Mouse (Mus musculus) myocyte (in vitro differentiated cells): ENCODE measurements around the gene Bckdk.

Experiments used
- CEBPB ChIP-seq: IDR thresholded peaks from 2 replicates; pipeline ENCODE4 v1.6.1; 2011; ENCODE audit warnings: mild to moderate bottlenecking, moderate library complexity; ENCODE audit not compliant: poor library complexity, insufficient read depth, severe bottlenecking
- E2F4 ChIP-seq: IDR thresholded peaks from one replicate; pipeline ENCODE4 v1.6.1; 2011; ENCODE audit warnings: mild to moderate bottlenecking, control low read depth, moderate library complexity; ENCODE audit not compliant: insufficient read depth
- MAX ChIP-seq: IDR thresholded peaks from one replicate; pipeline ENCODE4 v1.6.1; 2011; ENCODE audit warnings: low read depth, mild to moderate bottlenecking, control low read depth
- POLR2A ChIP-seq: IDR thresholded peaks from one replicate; pipeline ENCODE4 v1.6.1; 2011; ENCODE audit warnings: low read depth, mild to moderate bottlenecking, control low read depth, moderate library complexity; ENCODE audit not compliant: insufficient read length
- POLR2AphosphoS2 ChIP-seq: IDR thresholded peaks from one replicate; pipeline ENCODE4 v1.6.1; 2011; ENCODE audit warnings: low read depth, control low read depth; ENCODE audit not compliant: insufficient read length
- USF1 ChIP-seq: IDR thresholded peaks from one replicate; pipeline ENCODE4 v1.6.1; 2011; ENCODE audit warnings: low read depth, mild to moderate bottlenecking, control low read depth, moderate library complexity

- TF ChIP-seq MAX (no peak), USF1 (no peak), POLR2A (no peak), E2F4 (no peak), CEBPB (no peak), POLR2AphosphoS2 (no peak)
These were observed 37.4 kb upstream of the Bckdk start for GRCm38 (mm10) chr7:127866434-127866833.
